Mouse (Mus musculus) CD4-positive, CD25-positive, alpha-beta regulatory T cell, adult 4 months (primary cell): ENCODE results near the gene AC109138.7. TPM values are rescaled to one million over a fixed set of nuclear protein-coding genes. Genes with fewer than 3 reads are reported as not detected.

Experiments used
- ATAC-seq: one replicate; pipeline ENCODE4 v1.8.0; 2017
- polyA plus RNA-seq, 2 experiments: library from polyadenylated mRNA; unstranded; fragments of 100-300 nt; shearing (Covaris generic); gene quantifications; one replicate each; pipeline ENCODE4 v1.2.1; 2017

Gene AC109138.7
- polyA plus RNA-seq, 2 experiments from 2014 or later: not detected

DNA sequence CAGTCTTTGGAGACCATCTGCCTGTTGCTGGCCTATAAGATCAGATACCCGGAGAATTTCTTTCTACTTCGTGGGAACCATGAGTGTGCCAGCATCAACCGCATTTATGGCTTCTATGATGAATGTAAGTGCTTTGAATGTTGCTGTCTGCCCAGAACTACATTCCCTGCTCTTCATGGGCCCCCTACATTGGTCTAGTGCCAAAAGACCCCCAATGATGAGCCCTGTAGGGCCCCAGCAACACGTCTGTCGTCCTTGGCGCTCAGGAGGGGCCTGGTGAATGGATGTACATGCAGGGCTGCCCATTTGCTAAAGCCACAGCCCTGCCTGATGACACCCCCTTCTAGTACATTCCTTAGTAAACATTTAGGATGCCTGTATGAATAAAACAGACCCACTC is 21.0 kb upstream of the AC109138.7 start:
- no peak for ATAC-seq

DNA sequence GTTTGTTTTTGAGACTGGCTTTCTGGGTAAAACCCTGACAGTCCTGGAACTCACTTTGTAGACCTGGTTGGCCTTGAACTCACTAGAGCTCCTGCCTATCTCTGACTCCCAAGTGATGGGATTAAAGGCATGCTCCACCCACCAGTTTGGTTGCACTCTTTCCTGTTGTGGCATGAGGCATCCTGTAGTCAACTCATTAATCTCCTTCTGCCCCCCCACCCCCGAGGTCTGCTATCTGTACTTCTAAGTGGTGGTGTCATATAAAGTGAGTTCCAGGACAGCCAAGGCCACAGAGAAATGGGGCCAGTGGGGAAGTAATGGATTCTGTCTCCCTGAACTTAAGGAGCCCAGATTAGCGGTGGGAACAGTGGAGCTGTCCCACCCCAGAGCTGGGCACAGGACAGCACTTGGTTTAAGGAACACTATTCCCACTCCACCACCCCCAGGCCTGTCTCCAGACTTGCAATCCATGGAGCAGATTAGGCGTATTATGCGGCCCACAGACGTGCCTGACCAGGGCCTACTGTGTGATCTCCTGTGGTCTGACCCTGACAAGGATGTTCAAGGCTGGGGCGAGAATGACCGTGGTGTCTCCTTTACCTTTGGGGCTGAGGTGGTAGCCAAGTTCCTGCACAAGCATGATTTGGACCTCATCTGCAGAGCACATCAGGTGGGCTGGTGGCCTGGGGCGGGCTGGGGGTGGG is 20.0 kb upstream of the AC109138.7 start:
- no peak for ATAC-seq

DNA sequence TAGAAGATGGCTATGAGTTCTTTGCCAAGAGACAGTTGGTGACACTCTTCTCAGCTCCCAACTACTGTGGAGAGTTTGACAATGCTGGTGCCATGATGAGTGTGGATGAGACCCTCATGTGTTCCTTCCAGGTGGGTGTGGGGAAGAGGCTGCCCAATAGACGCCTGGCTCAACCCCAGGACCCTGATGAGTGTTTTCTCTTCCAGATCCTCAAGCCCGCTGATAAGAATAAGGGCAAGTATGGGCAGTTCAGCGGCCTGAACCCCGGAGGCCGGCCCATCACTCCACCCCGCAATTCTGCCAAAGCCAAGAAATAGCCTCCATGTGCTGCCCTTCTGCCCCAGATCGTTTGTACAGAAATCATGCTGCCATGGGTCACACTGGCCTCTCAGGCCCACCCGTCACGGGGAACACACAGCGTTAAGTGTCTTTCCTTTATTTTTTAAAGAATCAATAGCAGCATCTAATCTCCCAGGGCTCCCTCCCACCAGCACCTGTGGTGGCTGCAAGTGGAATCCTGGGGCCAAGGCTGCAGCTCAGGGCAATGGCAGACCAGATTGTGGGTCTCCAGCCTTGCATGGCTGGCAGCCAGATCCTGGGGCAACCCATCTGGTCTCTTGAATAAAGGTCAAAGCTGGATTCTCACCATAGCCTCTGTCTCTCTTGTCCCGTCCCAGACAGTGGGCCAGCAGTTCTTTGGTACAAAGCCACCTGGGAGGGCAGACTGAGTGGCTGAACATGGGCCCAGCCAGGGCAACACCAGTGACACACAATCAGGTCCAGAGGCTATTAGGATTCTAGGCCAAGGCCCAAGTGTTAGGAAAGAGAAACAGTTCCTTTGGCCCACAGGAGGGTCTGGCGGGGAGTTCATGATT is 19.1 kb upstream of the AC109138.7 start:
- ATAC-seq: no peak

DNA sequence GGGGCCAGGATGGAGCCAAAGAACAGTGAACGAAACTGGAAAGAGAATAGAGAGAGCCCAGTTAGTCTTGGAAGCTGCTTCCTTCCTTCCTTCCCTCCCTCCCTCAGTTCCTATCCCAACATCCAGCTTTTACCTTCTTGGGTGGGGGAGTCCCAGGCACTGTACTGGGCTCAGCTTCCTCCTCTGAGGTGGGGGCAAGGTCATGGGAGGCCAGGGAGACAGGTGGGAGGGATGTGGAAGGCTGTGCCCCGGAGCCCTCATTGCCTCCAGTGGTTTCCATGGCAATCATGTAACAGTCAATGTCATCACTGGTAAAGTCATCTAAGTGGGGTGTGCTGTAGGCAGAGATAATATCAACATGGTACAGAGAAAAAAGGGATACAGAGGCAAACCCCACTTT is 18.1 kb upstream of the AC109138.7 start:
- no peak for ATAC-seq

DNA sequence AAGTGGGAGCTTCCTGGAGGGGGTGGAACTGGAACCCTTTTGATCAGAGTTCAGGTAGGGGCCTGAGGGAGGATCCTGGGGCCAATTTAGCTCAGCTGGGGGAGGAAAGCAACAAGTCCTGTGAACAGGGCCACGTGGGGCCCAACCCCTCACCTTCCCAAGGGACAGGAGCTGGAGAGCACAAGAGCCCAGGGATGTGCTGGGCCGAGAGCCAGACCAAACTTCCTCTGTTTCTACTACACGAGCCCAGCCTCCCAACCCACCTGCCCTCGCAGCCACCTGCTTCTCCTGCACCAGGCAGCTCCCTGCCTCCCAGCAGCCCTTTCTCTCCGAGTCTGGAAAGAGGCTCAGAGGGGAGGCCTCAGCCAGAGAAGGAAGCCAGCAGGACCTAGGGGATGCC is 17.6 kb upstream of the AC109138.7 start:
- ATAC-seq: no peak

DNA sequence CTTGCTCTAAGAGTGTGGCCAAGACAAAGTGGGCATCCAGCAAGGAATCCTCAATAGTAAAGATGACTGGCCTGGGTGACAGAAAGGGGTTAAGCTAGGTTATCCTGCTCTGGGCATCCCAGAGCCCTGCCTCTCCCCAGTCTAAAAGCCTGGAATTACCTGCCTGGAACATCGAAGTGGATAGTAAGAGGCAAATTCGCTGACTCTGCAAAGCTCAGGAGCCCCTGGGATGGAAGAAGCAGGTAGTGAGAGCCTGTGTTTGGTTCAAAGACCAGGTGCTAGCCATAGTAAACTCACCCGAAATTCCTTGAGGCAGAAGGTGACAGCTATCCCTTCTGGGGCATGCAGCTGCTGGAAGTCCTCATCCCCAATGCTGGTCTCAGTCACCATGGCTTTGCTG is 17.0 kb upstream of the AC109138.7 start:
- ATAC-seq: no peak

DNA sequence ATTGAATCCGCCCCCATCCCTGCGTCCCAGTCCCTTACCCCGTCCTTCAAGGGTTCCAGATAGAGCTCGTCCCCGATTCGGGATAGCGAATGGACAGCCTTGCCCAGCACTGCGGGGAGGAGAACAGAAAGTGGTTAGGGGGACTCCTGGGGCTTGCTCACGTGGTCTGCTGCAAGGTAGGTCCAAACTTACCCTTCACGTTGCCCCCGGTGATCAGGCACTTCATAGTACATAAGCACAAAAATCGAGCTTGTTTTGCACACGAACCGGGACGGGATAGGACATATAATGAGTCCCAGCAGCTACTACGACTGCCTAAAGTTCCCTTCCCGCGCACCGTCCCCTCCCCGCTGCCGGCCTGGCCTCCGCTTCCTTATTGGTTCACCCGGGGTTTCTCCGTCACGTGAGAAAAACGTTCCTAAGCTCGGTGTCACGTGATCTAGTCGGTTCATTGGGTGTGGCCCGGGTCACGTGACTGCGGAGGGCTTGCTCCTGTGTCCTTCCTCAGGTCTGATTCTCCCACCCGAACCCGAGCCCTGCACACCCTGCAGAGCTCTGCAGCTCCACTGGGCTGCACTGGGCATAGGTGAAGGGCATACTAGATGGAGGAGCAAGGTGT is 12.8 kb upstream of the AC109138.7 start, which contains the start of gene Rad9a:
Gene Rad9a, minus strand, starts transcription at position 372 of the 619 bp plus-strand sequence.
- peak; percentile 75 for ATAC-seq

DNA sequence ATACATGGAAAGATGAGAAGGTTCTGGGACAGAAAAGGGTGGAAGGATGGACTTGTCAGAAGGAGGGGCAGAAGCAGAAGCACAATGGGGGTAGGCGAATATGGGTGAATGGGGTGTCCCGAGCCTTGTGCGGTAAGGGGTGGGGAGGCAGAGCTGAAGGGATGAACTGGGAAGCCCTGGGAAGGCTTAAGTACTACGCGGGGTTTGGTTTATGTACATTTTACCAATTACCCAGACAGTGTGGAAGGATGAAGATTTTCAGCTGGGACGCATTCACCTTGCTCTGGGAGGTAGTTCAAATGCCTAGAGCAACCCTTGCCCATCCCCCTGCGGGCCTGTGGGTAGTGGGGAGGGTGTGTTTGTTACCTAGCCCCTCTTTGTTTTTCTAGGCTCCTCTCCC is 12.0 kb upstream of the AC109138.7 start:
- no peak for ATAC-seq

DNA sequence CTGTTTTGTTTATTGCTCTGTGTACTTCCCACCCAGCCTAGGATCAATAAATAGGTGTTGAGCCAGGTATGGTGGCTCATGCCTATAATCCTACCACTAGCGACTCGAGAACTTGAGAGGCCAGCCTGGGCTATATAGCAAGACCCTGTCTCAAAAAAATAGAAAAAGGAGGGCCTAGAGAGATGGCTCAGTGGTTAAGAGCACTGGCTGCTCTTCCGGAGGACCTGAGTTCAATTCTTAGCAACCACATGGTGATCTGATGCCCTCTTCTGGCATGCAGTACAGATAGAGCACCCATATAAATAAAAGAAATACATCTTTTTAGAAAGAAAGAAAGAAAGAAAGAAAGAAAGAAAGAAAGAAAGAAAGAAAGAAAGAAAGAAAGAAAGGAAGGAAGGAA is 11.0 kb upstream of the AC109138.7 start:
- peak; percentile 50 for ATAC-seq

DNA sequence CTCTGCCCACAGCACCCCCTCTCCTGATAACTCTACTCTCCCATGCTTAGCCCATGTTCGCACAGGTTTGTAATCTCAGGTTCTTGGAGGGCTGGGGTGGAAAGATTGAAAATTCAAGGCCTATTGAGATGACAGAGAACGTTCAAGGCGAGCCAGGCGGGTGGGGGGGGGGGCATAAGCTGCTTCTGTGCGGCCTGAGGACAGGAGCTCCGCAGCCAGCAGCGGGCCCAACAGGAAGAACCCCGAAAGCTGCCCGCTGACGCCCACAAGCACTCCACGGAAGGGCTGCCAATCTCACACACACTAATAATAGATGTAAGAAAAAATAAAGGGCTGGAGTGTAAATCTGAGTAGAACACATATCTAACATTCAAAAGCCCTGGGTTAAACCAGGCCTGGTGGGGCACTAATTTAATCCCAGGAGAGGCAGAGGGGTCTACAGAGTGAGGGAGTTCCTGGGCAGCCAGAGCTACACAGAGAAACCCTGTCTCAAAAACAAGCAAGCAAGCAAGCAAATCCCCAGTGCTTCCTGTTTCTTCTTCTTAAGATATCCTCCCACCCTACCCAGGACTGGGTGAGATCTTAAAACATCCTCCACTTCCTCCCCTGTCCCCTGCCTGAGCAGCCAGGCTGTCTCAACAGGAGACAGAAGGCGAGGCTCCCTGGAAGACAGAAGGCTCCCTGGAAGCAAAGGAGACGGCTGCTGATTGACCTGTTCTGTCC is 10.4 kb upstream of the AC109138.7 start:
- ATAC-seq: peak; percentile 59

DNA sequence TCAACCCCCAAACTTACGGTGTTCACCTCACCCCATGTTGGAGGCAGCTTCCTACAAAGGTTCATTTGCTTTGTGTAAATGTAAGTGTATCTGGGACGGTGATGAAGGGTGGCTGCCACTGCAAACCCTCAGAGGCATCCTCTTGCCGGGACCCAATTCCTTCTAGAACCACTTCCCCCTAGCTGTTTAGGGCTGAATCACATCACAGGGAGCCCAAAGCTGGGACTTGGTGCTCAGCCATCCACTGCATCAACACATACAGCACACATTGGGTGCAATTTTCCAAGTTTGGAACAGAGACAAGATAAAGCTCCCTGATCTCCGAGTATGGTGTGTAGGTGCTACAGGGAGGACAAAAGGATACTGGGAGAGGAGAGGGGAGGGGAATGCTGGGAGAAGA is 9.3 kb upstream of the AC109138.7 start:
- ATAC-seq: no peak

DNA sequence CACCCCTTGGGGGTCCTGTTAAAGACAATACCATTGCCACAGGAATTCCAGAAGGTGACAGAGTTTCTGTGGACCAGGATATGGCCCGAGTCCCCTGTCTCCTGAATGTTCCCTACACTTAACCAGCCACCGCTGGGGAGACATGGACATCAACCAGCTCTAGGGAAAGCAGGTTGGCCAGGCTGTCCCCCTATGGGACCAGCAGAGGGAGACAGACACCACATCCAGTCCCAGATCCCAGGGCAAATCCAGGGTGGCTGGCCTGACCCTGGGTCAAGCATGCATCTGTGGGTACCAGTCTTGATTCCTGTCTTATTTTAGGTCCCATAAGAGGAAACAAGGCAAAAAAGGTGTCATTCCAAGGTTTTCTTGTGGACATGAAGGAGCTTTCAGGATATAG is 7.2 kb upstream of the AC109138.7 start:
- no peak for ATAC-seq

DNA sequence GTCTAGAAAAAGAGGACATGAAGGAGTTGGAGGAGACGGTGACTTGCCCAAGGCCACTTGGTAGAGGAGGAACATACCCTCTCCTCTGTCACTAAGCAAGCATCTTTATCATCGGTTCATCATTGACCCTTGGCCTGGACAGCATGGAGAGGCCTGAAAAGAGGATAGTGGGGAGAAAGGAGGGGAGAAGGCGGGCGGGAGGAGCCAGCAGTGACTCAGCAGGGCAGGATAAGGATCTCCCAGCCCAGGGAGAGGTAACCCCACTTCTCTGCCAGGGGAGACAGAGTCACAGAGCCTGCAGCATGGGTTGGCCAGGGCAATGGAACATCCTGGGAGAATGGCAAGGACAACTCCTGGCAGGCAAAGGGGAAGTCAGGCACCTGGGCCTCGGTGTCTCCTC is 5.6 kb upstream of the AC109138.7 start:
- no peak for ATAC-seq

DNA sequence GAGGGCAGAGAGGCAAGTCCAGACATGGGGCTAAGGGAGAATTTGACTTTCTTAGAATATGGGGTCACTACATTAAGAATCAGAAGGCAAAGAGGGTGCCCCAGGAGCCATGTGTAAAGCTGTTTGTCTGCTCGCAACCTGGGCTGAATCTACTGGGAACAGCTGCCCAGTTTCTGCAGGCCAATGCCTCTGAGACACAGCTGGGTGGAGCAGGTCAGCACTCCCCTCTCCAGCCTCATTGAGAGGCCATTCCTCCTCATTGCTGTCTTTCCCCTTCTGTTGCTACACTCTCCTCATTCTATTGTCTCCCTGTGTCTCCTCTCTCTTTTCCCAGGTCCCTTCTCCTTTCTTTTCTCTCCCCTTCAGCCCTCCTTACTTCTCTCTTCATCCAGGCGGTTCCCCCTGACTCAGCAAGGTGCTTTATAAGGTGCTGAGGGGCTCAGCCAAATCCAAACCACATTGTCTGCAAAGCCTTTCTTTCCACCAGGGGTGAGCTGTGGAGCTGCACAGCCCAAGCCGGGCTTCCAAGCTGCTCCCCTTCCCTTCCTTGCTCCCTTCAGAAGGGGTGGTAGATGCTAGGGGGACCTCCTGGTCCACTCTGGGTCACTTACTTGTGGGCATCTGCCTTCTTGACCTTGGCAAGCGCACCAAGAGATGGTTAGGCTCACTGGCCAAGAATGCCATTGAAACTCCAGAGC is 2.1 kb upstream of the AC109138.7 start:
- ATAC-seq: no peak

DNA sequence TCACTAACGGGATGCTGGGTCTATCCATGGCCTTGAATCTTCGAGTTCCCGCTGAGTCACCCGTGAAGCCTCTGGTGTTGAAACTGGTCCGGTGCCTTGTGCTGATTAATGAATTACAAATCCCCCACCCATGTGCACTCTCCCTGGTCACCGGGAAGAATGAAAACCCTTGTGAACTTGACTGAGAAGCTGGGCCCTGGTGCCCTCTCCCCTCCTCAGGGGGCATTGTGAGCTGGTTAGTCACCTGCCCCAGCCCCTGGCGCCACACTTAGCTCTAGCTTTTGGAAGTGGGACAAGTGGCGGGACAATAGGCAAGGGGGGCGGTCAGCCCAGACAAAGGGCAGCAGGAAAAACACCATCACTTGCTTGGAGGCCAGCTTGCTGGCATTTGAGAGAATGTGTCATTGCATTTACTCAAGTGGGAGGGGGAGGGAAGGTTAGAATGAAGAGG is 608 bp upstream of the AC109138.7 start:
- ATAC-seq: no peak

DNA sequence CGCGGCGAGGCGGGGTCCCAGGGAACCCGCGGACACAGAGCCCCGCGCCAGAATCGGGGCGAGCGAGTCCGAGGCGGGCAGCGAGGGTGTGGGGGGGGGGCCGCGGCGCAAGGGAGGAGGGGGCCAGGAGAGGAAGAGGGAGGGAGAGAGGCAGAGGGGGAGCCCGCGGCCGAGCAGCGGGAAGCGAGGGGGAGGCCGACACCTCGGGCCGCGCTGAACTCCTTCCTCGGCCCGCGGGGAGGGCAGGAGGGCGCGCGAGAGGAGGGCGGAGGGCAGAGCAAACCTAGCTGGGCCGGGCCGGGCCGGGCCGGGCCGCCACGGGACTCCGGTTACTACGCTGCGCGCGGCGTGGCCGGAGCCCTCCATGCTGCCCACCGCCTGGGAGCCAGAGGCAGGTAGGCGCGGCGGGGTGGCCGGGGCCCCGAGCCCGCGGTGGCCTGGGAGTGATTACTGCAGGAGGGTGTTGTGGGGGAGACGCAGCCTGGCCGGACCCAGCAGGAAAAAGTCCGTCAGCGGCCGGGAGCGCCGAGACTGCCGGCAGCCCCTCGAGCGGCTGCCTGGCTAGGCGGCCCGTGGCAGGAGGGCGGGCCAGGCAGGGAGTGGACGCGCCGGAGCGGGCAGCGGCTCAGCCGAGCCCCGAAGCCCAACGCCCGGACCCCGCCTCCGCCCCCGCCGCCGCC is 754 bp downstream of the AC109138.7 start:
- no peak for ATAC-seq

DNA sequence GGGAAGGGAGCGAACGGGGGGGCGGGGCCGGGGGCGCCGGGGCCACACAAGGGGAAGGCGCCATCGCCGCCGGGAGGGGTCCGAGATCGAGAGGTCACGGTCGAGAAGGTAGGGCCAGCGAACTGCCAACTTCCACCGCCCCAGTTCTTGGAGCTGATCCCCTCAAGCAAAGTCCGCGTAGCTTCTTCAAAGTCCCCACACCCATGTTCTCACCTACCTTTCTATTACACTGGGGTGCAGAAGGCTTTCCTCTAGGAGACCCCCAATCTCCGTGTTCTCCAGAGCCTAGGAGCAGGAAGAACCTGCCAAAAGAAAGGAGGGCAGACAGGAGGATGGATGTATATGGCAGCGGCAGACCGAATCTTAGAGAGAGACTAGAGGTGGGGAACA is 1.3 kb downstream of the AC109138.7 start:
- no peak for ATAC-seq

DNA sequence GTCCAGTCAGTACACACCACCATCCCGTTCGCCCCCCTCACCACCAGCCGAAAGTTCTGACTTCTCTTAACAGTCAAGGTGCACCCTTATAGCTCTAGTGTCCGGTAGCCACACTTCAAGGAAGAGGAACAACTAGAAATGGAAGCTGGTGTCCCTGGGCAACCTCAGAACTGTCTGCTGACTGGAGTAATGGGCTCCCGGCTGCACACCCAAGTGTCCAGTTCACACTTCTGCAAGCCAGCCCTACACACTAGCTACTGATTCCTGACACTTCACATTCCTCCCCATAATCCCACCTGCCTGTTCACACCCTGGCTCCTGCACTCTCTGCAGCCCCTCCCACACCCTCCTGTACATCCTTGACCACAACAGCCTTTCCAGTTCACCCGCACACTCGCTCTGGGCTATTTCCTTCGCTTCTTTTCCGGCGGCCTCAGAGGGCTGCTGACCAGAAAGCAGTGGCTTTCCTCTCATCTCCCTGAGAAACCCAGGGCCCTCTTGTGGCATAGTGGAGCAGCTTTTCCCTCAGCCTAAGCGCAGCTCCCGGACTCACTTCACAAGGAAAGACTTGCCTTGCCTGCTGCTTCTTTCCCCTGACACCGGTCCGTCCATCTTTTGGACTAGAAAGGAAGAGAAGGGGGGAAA is 2.0 kb downstream of the AC109138.7 start:
- no peak for ATAC-seq

DNA sequence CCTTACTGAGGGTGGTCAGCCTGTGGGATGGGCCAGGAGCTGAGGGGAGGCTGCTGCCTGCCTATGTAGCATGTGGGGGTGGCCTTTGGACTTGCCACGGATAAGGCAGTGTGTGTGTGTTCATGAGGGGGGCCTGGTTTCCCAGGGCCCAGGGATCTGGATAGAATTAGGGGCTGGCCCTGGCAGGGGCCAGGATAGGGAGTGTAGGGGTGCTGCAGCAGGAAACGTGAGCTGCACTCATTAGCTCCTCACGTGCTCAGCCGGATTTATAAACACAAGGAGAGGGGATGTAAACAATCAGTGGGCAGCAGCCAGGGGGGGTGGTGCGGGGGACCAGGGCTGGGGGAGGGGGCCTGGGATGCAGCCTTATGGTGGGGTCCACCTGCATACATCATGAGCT is 3.0 kb downstream of the AC109138.7 start:
- ATAC-seq: no peak

DNA sequence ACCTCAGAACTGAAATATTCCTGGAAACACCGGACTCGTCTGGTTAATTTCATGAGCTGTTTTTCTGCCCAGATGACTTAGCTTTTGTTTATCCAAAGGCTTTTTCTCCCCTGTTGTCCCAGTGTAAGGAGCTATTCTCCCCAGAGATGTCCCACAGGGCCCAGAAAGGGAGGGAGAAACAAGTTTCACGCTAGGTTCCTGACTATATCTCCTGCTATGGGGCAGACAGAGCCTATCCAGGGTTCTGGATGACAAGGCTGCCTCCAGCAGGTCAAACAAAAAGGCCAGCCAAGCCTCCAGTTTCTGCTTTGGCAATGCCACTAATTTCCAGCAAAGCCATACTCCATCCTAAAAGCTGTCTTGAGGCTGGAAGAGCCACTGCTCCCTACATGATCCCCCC is 3.7 kb downstream of the AC109138.7 start:
- ATAC-seq: no peak

DNA sequence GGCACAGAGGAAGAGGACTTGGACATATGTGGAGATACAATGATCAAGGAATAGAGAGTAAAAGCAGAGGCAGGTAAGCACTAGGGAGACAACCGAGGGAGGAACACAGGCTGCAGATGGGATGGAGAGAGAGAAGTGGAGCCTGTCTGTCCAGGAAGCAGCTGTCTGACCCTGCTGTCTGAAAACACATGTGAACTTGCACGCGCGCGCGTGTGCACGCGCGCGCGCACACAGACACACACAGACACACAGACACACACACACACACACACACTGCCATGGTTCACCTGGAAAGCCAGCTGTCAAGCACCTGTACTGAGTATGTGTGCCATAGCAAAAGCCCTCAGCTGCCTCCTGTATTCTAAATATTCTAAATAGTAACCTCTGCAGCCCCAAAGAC is 4.1 kb downstream of the AC109138.7 start:
- no peak for ATAC-seq
